Mouse (Mus musculus) embryonic facial prominence, embryonic 11.5 days (tissue): ENCODE data around the gene Cdh26. TPM values are rescaled to one million over a fixed set of nuclear protein-coding genes. Genes with fewer than 3 reads are reported as not detected.

ENCODE experiments used
- ATAC-seq: fragments of 200-750 bp; cut with Nextera tagmentation; replicated peaks from 2 replicates; pipeline ENCODE4 v1.8.0; 2017; ENCODE audit warnings: low read depth; ENCODE audit not compliant: insufficient number of reproducible peaks, low FRiP score, low TSS enrichment
- DNase-seq: peaks from one replicate; pipeline ENCODE4 v3.0.0-alpha.2; 2015; ENCODE audit warnings: low spot score
- H3K27ac ChIP-seq: fragments of 300-500 bp; sonication (generic); replicated peaks from 2 replicates; pipeline ENCODE4 v1.5.1; 2014; ENCODE audit warnings: mild to moderate bottlenecking, low read depth, low read length, control low read depth
- H3K27me3 ChIP-seq: fragments of 300-500 bp; sonication (generic); 2 replicates; pipeline ENCODE4 v1.6.1; 2014; ENCODE audit warnings: mild to moderate bottlenecking, low read length, moderate library complexity, mixed read lengths; ENCODE audit not compliant: control insufficient read depth, insufficient read depth
- H3K36me3 ChIP-seq: fragments of 300-500 bp; sonication (generic); replicated peaks from 2 replicates; pipeline ENCODE4 v1.6.1; 2014; ENCODE audit warnings: low read depth, mild to moderate bottlenecking, low read length, moderate library complexity, mixed read lengths; ENCODE audit not compliant: control insufficient read depth, insufficient read depth
- H3K4me1 ChIP-seq: fragments of 300-500 bp; sonication (generic); 2 replicates; pipeline ENCODE4 v1.6.1; 2014; ENCODE audit warnings: low read length, mixed read lengths; ENCODE audit not compliant: control insufficient read depth, insufficient read depth
- H3K4me2 ChIP-seq: fragments of 300-500 bp; sonication (generic); 2 replicates; pipeline ENCODE4 v1.6.1; 2014; ENCODE audit warnings: low read depth, mild to moderate bottlenecking, control low read depth, low read length, moderate library complexity
- H3K4me3 ChIP-seq: fragments of 300-500 bp; sonication (generic); 2 replicates; pipeline ENCODE4 v1.5.1; 2014; ENCODE audit warnings: low read depth, low read length, control low read depth
- H3K9ac ChIP-seq: fragments of 300-500 bp; sonication (generic); replicated peaks from 2 replicates; pipeline ENCODE4 v1.6.1; 2014; ENCODE audit warnings: mild to moderate bottlenecking, control low read depth, low read length
- H3K9me3 ChIP-seq: fragments of 300-500 bp; sonication (generic); replicated peaks from 2 replicates; pipeline ENCODE4 v1.6.1; 2016; ENCODE audit warnings: mild to moderate bottlenecking, low read length, inconsistent platforms, mixed read lengths; ENCODE audit not compliant: control insufficient read depth
- WGBS: fragments of 180-500 bp; shearing (Covaris S2); extraction: QIAGEN DNeasy Blood & Tissue Kit; methylation state at CpG from one replicate; pipeline ENCODE4 v1.1.7; 2014; 5-methylcytosine and 5-hydroxymethylcytosine counted together
- polyA plus RNA-seq: library from polyadenylated mRNA; unstranded; fragments of >200 nt; fragmentation: Nextera tagmentation; extraction: Ambion mirVana; gene quantifications from 2 replicates; pipeline ENCODE4 v1.2.1, GENCODE M21; 2014

Cdh26 gene
- polyA plus RNA-seq, 1 experiment from 2014 or later = 0.45 TPM

GRCm38 (mm10) chr2:178495816-178496215 is 65.5 kb downstream of the Cdh26 start:
- Histone ChIP-seq H3K27me3 (no peaks in the 10 kb centered on the region), H3K9ac (no peak overlapping the region), H3K4me1 (no peaks in the 10 kb centered on the region), H3K4me2 (no peak overlapping the region), H3K9me3 (no peaks in the 10 kb centered on the region), H3K4me3 (no peak overlapping the region), H3K27ac (no peak overlapping the region), H3K36me3 (no peaks in the 10 kb centered on the region)
- ATAC-seq (no peak), DNase-seq (no peak)
- 73% methylated on average over 2 of the region's 2 CpGs for WGBS

GRCm38 (mm10) chr2:178497900-178498299 is 67.6 kb downstream of the Cdh26 start:
- 95% methylated on average over 1 of the region's 1 CpGs for WGBS

GRCm38 (mm10) chr2:178498409-178498808 is 68.1 kb downstream of the Cdh26 start:
- Histone ChIP-seq H3K9ac (no peak overlapping the region), H3K9me3 (no peaks in the 10 kb centered on the region), H3K4me2 (no peak overlapping the region), H3K4me3 (no peak overlapping the region), H3K27me3 (no peaks in the 10 kb centered on the region), H3K4me1 (no peaks in the 10 kb centered on the region), H3K36me3 (no peaks in the 10 kb centered on the region), H3K27ac (no peak overlapping the region)
- ATAC-seq (no peak), DNase-seq (no peak)
- 82% methylated on average over 5 of the region's 5 CpGs for WGBS

More at GRCm38 (mm10) chr2:178497900-178498299, 67.6 kb downstream of the Cdh26 start:
- Histone ChIP-seq H3K4me3 (no peak overlapping the region), H3K4me2 (no peak overlapping the region), H3K36me3 (no peaks in the 10 kb centered on the region), H3K9ac (no peak overlapping the region), H3K9me3 (no peaks in the 10 kb centered on the region), H3K27me3 (no peaks in the 10 kb centered on the region), H3K4me1 (no peaks in the 10 kb centered on the region), H3K27ac (no peak overlapping the region)
- ATAC-seq = no peak
- DNase-seq = no peak

- H3K27me3 ChIP-seq = no peaks in the 10 kb centered on the region
- no peaks in the 10 kb centered on the region; the same call in 1 of the 2 replicates for H3K4me1 ChIP-seq
- no peak for DNase-seq
- H3K9me3 ChIP-seq = no peaks in the 10 kb centered on the region
- H3K27ac ChIP-seq = no peak overlapping the region
- no peak overlapping the region for H3K9ac ChIP-seq
- ATAC-seq = no peak
- H3K36me3 ChIP-seq = no peaks in the 10 kb centered on the region
- no peak overlapping the region for H3K4me3 ChIP-seq
- no peak overlapping the region for H3K4me2 ChIP-seq
- WGBS = 76% methylated on average over 10 of the region's 10 CpGs
These were observed 72.1 kb downstream of the Cdh26 start for GRCm38 (mm10) chr2:178502469-178502868.

GRCm38 (mm10) chr2:178506056-178506455 is 75.7 kb downstream of the Cdh26 start:
- ATAC-seq = no peak
- H3K27ac ChIP-seq = no peak overlapping the region
- H3K4me1 ChIP-seq = no peaks in the 10 kb centered on the region; the same call in none of the 2 replicates
- H3K27me3 ChIP-seq = no peaks in the 10 kb centered on the region
- no peak overlapping the region for H3K4me3 ChIP-seq
- no peak overlapping the region for H3K9ac ChIP-seq
- no peaks in the 10 kb centered on the region for H3K9me3 ChIP-seq
- no peaks in the 10 kb centered on the region for H3K36me3 ChIP-seq
- H3K4me2 ChIP-seq = no peak overlapping the region
- WGBS = 33% methylated on average over 12 of the region's 12 CpGs
- DNase-seq = no peak

GRCm38 (mm10) chr2:178507379-178508014 is 77.2 kb downstream of the Cdh26 start:
- H3K27ac ChIP-seq = no peak overlapping the region
- ATAC-seq (no peak; the same call in 1 of the 2 replicates), DNase-seq (peak; percentile 88)
- H3K27me3 ChIP-seq = no peaks in the 10 kb centered on the region
- H3K36me3 ChIP-seq = no peaks in the 10 kb centered on the region
- no peaks in the 10 kb centered on the region for H3K9me3 ChIP-seq
- 44% methylated on average over 6 of the region's 6 CpGs for WGBS
- no peaks in the 10 kb centered on the region; the same call in none of the 2 replicates for H3K4me1 ChIP-seq
- H3K4me2 ChIP-seq = no peak overlapping the region
- H3K9ac ChIP-seq = no peak overlapping the region
- H3K4me3 ChIP-seq = no peak overlapping the region

- Histone ChIP-seq H3K4me3 (no peak overlapping the region), H3K9ac (no peak overlapping the region), H3K4me1 (no peaks in the 10 kb centered on the region; the same call in none of the 2 replicates), H3K36me3 (no peaks in the 10 kb centered on the region), H3K27me3 (no peaks in the 10 kb centered on the region), H3K27ac (no peak overlapping the region), H3K9me3 (no peaks in the 10 kb centered on the region), H3K4me2 (no peak overlapping the region)
- WGBS = 71% methylated on average over 6 of the region's 6 CpGs
- ATAC-seq (no peak), DNase-seq (no peak)
These were observed 77.9 kb downstream of the Cdh26 start for GRCm38 (mm10) chr2:178508279-178508678.

- H3K27ac ChIP-seq = no peak overlapping the region
- H3K4me2 ChIP-seq = no peak overlapping the region
- H3K27me3 ChIP-seq = no peaks in the 10 kb centered on the region
- WGBS = 68% methylated on average over 4 of the region's 4 CpGs
- no peaks in the 10 kb centered on the region for H3K36me3 ChIP-seq
- no peaks in the 10 kb centered on the region for H3K9me3 ChIP-seq
- no peak overlapping the region for H3K9ac ChIP-seq
- H3K4me3 ChIP-seq = no peak overlapping the region
- no peaks in the 10 kb centered on the region; the same call in 1 of the 2 replicates for H3K4me1 ChIP-seq
- DNase-seq = no peak
- no peak for ATAC-seq
These were observed 82.7 kb downstream of the Cdh26 start for GRCm38 (mm10) chr2:178513043-178513442.
